Comparison of ENCODE assay signal across 19 mouse cellular contexts in genomic region chr7:107697066-107697465, GRCm38 (mm10).
DNase-seq lines count a peak whose midpoint lies in the region; ATAC-seq lines count a peak whose summit lies in the region.
"Had no signal": no experiment of that assay in that cellular context is flagged by ENCODE, and none has a peak within 500 bp of the region (broad histone marks: within the 10 kb centered on the region; RNA-seq: fewer than 3 reads in every experiment).

No protein-coding gene starts in this region.

- no peak overlapping the region for H3K9ac ChIP-seq in midbrain, embryonic 11.5 days (ENCODE audit: low read length)
- H3K9ac ChIP-seq in midbrain, embryonic 15.5 days: no peak overlapping the region

- WGBS in midbrain, embryonic 11.5 days: 86% methylated on average over 5 of the region's 5 CpGs
- WGBS in midbrain, embryonic 15.5 days: 91% methylated on average over 5 of the region's 5 CpGs

- ATAC-seq in midbrain, embryonic 11.5 days (ENCODE audit: low FRiP score): no peak
- ATAC-seq in midbrain, embryonic 15.5 days (replicated peaks): no peak
- ATAC-seq: activated CD4-positive, CD25-positive, alpha-beta regulatory T cell, adult 4 months; CD4-positive, CD25-positive, alpha-beta regulatory T cell, adult 4 months; Patski had no signal

- DNase-seq in heart, adult 11 months: peak; percentile 54
- no peak for DNase-seq in heart, adult 18-20 months
- peak; percentile 76 for DNase-seq in midbrain, embryonic 11.5 days (ENCODE audit: low spot score, missing footprints)
- DNase-seq: adrenal gland, adult 2 months; adrenal gland, adult 8-10 months; adrenal gland, postnatal 10 days; adrenal gland, postnatal 14 days; adrenal gland, postnatal 25 days; adrenal gland, postnatal 36 days; B cell, adult 2 months; cerebellum, adult 11 months; cerebellum, adult 11-12 months; cerebellum, adult 18-20 months had no signal

- H3K4me2 ChIP-seq in midbrain, embryonic 11.5 days: no peak overlapping the region
- no peak overlapping the region for H3K4me2 ChIP-seq in midbrain, embryonic 15.5 days

- H3K27me3 ChIP-seq in midbrain, embryonic 11.5 days (ENCODE audit: control insufficient read depth, insufficient read depth, low read length): no peaks in the 10 kb centered on the region
- no peaks in the 10 kb centered on the region for H3K27me3 ChIP-seq in midbrain, embryonic 15.5 days (replicated peaks)
- H3K27me3 ChIP-seq: CH12.LX, Patski had no signal

- no peak overlapping the region for H3K27ac ChIP-seq in midbrain, embryonic 11.5 days (ENCODE audit: low read depth, low read length)
- no peak overlapping the region for H3K27ac ChIP-seq in midbrain, embryonic 15.5 days

- H3K4me1 ChIP-seq in midbrain, embryonic 11.5 days (ENCODE audit: control insufficient read depth, insufficient read depth, low read length): no peaks in the 10 kb centered on the region
- H3K4me1 ChIP-seq in midbrain, embryonic 15.5 days: no peaks in the 10 kb centered on the region

- no peak overlapping the region for H3K4me3 ChIP-seq in midbrain, embryonic 11.5 days (ENCODE audit: low read depth, low read length)
- H3K4me3 ChIP-seq in midbrain, embryonic 15.5 days: no peak overlapping the region

- H3K36me3 ChIP-seq in midbrain, embryonic 11.5 days (ENCODE audit: control insufficient read depth, insufficient read depth, low read length): no peaks in the 10 kb centered on the region
- H3K36me3 ChIP-seq in midbrain, embryonic 15.5 days (replicated peaks): no peaks in the 10 kb centered on the region
- H3K36me3 ChIP-seq: G1E had no signal

- H3K9me3 ChIP-seq in midbrain, embryonic 11.5 days (ENCODE audit: control insufficient read depth, low read length): no peaks in the 10 kb centered on the region
- H3K9me3 ChIP-seq in midbrain, embryonic 15.5 days: no peaks in the 10 kb centered on the region

Comparison
In these comparisons a context has a peak if more than half of its experiments do, and no peak if none do; other contexts are left out.
1. DNase-seq: peak in heart, adult 11 months (single experiment) and midbrain, embryonic 11.5 days (single experiment); none in heart, adult 18-20 months (0 of 2).